Mouse (Mus musculus) forebrain, embryonic 11.5 days (tissue): ENCODE data around the gene Tnnc1. TPM values are rescaled to one million over a fixed set of nuclear protein-coding genes. Genes with fewer than 3 reads are reported as not detected.

Experiments used
- ATAC-seq: fragments of 200-750 bp; cut with Nextera tagmentation; replicated peaks from 2 replicates; pipeline ENCODE4 v1.8.0; 2017; ENCODE audit warnings: moderate TSS enrichment; ENCODE audit not compliant: low FRiP score
- DNase-seq: peaks from one replicate; pipeline ENCODE4 v3.0.0-alpha.2; 2017; ENCODE audit warnings: low spot score
- H3K27ac ChIP-seq: fragments of 300-500 bp; sonication (generic); 2 replicates; pipeline ENCODE4 v1.5.1; 2014; ENCODE audit warnings: low read depth, low read length
- H3K27me3 ChIP-seq: fragments of 300-500 bp; sonication (generic); 2 replicates; pipeline ENCODE4 v1.6.1; 2014; ENCODE audit warnings: mild to moderate bottlenecking, low read length, mixed read lengths; ENCODE audit not compliant: control insufficient read depth, insufficient read depth
- H3K36me3 ChIP-seq: fragments of 300-500 bp; sonication (generic); 2 replicates; pipeline ENCODE4 v1.6.1; 2014; ENCODE audit warnings: mild to moderate bottlenecking, low read length, moderate library complexity, mixed read lengths; ENCODE audit not compliant: control insufficient read depth, insufficient read depth
- H3K4me1 ChIP-seq: fragments of 300-500 bp; sonication (generic); replicated peaks from 2 replicates; pipeline ENCODE4 v1.6.1; 2014; ENCODE audit warnings: low read length, mixed read lengths; ENCODE audit not compliant: control insufficient read depth, insufficient read depth
- H3K4me2 ChIP-seq: fragments of 300-500 bp; sonication (generic); 2 replicates; pipeline ENCODE4 v1.6.1; 2014; ENCODE audit warnings: low read depth, mild to moderate bottlenecking, low read length, moderate library complexity, mixed read lengths; ENCODE audit not compliant: severe bottlenecking
- H3K4me3 ChIP-seq: fragments of 300-500 bp; sonication (generic); 2 replicates; pipeline ENCODE4 v1.5.1; 2014; ENCODE audit warnings: low read depth, low read length
- H3K9ac ChIP-seq: fragments of 300-500 bp; sonication (generic); 2 replicates; pipeline ENCODE4 v1.6.1; 2014; ENCODE audit warnings: low read length
- H3K9me3 ChIP-seq: fragments of 300-500 bp; sonication (generic); 2 replicates; pipeline ENCODE4 v1.6.1; 2016; ENCODE audit warnings: low read length, mixed read lengths; ENCODE audit not compliant: control insufficient read depth
- WGBS: fragments of 180-500 bp; shearing (Covaris S2); extraction: QIAGEN DNeasy Blood & Tissue Kit; methylation state at CpG from one replicate; pipeline ENCODE4 v1.1.7; 2014; 5-methylcytosine and 5-hydroxymethylcytosine counted together
- polyA plus RNA-seq: library from polyadenylated mRNA; unstranded; fragments of >200 nt; fragmentation: Nextera tagmentation; extraction: Ambion mirVana; gene quantifications from 2 replicates; pipeline ENCODE4 v1.2.1, GENCODE M21; 2014

Tnnc1 gene
- polyA plus RNA-seq, 1 experiment from 2014 or later, result 0.59 TPM

- WGBS, result 78% methylated on average over 3 of the region's 3 CpGs
- H3K4me1 ChIP-seq, result 0 out of 2 replicates have a peak, but pooled peaks cover 2% of the 10 kb centered on the region
- H3K4me2 ChIP-seq, result no peak overlapping the region
- no peak for DNase-seq
- no peaks in the 10 kb centered on the region for H3K9me3 ChIP-seq
- no peak overlapping the region for H3K9ac ChIP-seq
- H3K27ac ChIP-seq, result no peak overlapping the region
- H3K27me3 ChIP-seq, result no peaks in the 10 kb centered on the region
- no peaks in the 10 kb centered on the region for H3K36me3 ChIP-seq
- ATAC-seq, result no peak
- H3K4me3 ChIP-seq, result no peak overlapping the region
These were observed 4.4 kb downstream of the Tnnc1 start for GRCm38 (mm10) chr14:31212499-31212898.

DNA sequence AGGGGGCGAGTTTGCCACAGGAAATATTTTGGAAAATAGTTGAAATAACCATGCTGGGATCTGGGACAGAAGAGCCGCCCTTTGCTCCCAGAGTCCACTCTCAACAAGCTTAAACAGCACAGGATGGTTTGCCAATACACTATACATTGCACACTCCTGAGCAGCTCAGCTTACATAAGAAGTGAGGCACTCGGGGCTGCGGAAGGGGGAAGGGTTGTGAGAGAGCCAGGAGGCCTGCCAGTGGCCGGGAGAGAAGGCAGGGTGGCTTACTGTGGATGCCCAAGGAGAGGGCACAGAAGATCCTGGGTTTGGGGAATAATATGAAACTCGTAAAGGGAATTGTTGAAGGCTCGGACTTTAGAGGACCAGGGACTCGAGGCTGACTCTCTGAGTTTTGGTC is 5.8 kb downstream of the Tnnc1 start:
- Histone ChIP-seq H3K36me3 (no peaks in the 10 kb centered on the region), H3K27ac (no peak overlapping the region), H3K27me3 (no peaks in the 10 kb centered on the region), H3K9me3 (no peaks in the 10 kb centered on the region), H3K4me2 (no peak overlapping the region), H3K9ac (no peak overlapping the region), H3K4me3 (no peak overlapping the region), H3K4me1 (0 out of 2 replicates have a peak, but pooled peaks cover 2% of the 10 kb centered on the region)
- ATAC-seq (no peak), DNase-seq (no peak)
- 71% methylated on average over 8 of the region's 8 CpGs for WGBS

DNA sequence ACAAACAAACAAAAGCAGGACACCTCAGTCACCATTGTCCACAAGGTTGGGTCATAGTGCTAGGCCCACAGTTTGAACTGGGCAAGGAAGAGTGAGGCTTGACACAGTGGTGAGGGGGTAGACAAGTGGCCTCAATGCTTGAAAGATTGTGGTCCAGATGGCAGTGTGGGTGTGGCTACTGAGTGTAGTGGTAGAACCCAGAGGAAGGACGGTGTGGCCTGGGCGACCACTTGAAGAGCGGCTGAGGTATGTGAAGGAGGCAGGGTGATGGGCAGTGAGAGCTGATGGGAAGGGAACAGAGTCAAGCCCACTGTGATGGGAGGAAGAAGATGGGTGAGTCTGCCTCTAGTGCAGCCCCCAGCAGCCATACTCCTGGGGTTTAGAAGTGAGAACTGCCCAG is 6.6 kb downstream of the Tnnc1 start:
- WGBS, result 80% methylated on average over 3 of the region's 3 CpGs
- Histone ChIP-seq H3K4me1 (0 out of 2 replicates have a peak, but pooled peaks cover 2% of the 10 kb centered on the region), H3K4me2 (no peak overlapping the region), H3K27ac (no peak overlapping the region), H3K9ac (no peak overlapping the region), H3K36me3 (no peaks in the 10 kb centered on the region), H3K27me3 (no peaks in the 10 kb centered on the region), H3K9me3 (no peaks in the 10 kb centered on the region), H3K4me3 (no peak overlapping the region)
- ATAC-seq, result no peak
- DNase-seq, result no peak

DNA sequence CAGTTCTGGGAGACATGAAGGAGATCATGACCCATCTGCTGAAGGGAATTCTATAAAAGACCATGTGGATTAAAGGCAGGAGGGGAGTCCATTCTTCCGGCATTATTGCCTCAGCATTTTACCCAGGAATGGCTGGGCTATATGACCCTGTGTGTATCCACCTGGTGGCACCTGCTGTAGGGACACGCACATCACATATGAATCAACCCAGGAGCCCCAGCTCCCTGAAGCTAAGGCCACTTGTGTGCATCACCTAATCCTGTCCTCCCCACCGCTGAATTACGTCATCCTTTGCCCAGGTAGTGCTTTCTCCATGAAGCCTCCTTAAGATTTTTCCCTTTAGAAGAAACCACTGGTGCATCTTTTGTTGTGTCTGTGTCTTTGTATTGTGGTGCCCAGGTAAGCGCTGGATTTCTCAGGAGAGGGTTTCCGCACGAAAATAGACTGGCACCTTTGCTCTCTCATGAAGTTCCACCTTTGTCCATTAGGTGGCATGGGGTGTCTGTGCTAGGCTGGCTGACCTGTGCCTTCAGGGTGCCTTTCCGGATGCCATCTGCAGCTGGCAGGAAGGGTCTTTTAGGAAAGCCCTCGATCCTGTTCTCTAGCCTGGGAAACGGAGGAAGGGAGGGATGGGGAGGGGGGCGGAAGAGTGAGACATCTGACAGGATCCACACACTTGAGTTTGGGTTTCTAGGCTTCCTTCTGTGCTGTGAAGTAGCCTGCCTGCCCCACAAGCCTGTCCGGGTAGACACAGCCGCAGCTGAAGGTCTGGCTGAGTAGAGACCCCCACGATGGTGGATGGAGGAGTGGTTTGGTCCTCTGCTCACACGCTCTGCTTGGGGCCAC is 7.3 kb downstream of the Tnnc1 start:
- no peaks in the 10 kb centered on the region for H3K36me3 ChIP-seq
- H3K9me3 ChIP-seq, result no peaks in the 10 kb centered on the region
- 34% methylated on average over 15 of the region's 15 CpGs for WGBS
- DNase-seq (peak; percentile 78), ATAC-seq (peak; percentile 61)
- H3K27me3 ChIP-seq, result no peaks in the 10 kb centered on the region
- H3K4me1 ChIP-seq, result 0 out of 2 replicates have a peak, but pooled peaks cover 2% of the 10 kb centered on the region
- no peak overlapping the region for H3K4me3 ChIP-seq
- H3K4me2 ChIP-seq, result no peak overlapping the region
- H3K27ac ChIP-seq, result no peak overlapping the region
- peak overlapping the region; percentile 8; the same call in 1 of the 2 replicates for H3K9ac ChIP-seq

DNA sequence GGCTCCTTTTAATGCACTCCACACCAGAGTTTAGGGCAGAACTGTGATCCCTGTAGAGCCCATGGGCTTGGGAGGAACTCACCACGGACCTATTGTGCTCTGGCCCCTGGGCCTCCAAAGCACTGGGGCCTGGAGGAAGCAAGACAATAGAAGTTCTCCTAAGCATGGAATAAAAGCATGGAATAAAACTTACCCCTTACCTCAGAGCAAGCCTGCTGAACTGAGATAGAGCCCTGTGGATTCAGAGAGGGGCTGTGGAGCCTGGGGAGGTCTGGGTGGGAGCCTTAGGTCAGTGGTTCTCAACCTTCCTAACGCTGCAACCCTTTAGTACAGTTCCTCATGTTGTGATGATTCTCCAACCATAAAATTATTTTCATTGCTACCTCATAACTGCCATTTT is 8.7 kb downstream of the Tnnc1 start, which contains the start of gene Nisch:
Gene Nisch (minus strand): TSS at position 101 of the 400 bp plus-strand sequence.
- peak within 1 kb of the TSS; percentile 27 for H3K9ac ChIP-seq
- no peak within 1 kb of the TSS; the same call in 1 of the 2 replicates for H3K4me2 ChIP-seq
- no peaks in the 10 kb centered on the region for H3K9me3 ChIP-seq
- H3K27me3 ChIP-seq, result no peaks in the 10 kb centered on the region
- DNase-seq, result no peak
- ATAC-seq, result no peak
- H3K27ac ChIP-seq, result no peak within 1 kb of the TSS
- H3K4me1 ChIP-seq, result 0 out of 2 replicates have a peak, but pooled peaks cover 2% of the 10 kb centered on the region
- H3K4me3 ChIP-seq, result no peak within 1 kb of the TSS
- no peaks in the 10 kb centered on the region for H3K36me3 ChIP-seq
- 55% methylated on average over 2 of the region's 2 CpGs for WGBS

DNA sequence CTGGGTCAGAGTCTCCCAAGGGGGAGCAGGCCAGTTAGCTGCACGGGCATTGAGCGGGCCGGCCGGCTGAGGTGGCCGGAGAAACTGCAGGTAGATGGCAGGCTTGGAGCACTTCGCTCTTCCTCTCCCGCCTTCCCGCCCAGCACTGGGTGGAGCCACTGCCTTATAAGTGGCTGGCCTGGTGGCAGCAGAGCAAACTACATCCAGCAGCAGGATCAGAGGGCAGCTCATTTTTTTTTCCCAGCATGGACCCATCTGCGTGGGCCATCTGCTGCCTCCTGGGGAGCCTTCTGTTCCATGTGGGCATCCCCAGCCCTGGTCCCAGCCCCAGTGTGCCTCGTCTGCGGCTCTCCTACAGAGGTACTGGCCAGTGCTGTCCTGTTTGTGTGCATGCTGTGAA is 9.6 kb downstream of the Tnnc1 start, which contains the start of gene Sema3g:
Gene Sema3g (plus strand): TSS at position 195 of the 400 bp plus-strand sequence.
- Histone ChIP-seq H3K9ac (peak within 1 kb of the TSS; percentile 27; the same call in 1 of the 2 replicates), H3K4me3 (no peak within 1 kb of the TSS)

GRCm38 (mm10) chr14:31226978-31227377 is 18.9 kb downstream of the Tnnc1 start:
- no peak for DNase-seq
- no peaks in the 10 kb centered on the region for H3K27me3 ChIP-seq
- no peak overlapping the region for H3K4me2 ChIP-seq
- H3K4me1 ChIP-seq, result no peaks in the 10 kb centered on the region
- 66% methylated on average over 4 of the region's 4 CpGs for WGBS
- no peak for ATAC-seq
- H3K9ac ChIP-seq, result no peak overlapping the region
- H3K36me3 ChIP-seq, result no peaks in the 10 kb centered on the region
- no peak overlapping the region for H3K4me3 ChIP-seq
- no peaks in the 10 kb centered on the region for H3K9me3 ChIP-seq
- no peak overlapping the region for H3K27ac ChIP-seq

More for the DNA sequence above, 9.6 kb downstream of the Tnnc1 start, which contains the start of gene Sema3g:
- ATAC-seq (peak; percentile 63), DNase-seq (peak; percentile 68)
- Histone ChIP-seq H3K4me1 (0 out of 2 replicates have a peak, but pooled peaks cover 2% of the 10 kb centered on the region), H3K27ac (no peak within 1 kb of the TSS), H3K27me3 (no peaks in the 10 kb centered on the region), H3K9me3 (no peaks in the 10 kb centered on the region), H3K36me3 (no peaks in the 10 kb centered on the region), H3K4me2 (no peak within 1 kb of the TSS; the same call in 1 of the 2 replicates)
- WGBS, result 10% methylated on average over 11 of the region's 11 CpGs

DNA sequence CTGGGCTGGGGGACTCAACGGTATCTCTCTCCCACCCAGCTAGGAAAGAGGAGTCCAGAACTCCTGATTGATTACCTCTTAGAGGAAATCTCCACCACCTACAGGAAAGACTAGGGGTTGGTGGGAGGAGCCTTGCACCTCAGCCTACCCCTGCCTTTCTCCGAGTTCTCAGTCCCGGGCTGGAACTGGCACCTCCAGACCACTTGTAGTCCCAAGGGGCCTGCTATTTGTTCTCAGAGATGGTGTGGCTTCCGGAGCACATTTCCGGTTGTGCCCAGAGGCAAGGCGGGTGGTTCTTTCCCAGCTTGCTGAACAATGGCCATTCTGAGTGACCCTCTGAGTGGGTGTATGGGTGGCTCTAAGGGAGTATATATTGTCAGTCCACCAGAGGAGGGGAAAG is 20.1 kb downstream of the Tnnc1 start:
- ATAC-seq (no peak), DNase-seq (no peak)
- no peak overlapping the region for H3K27ac ChIP-seq
- H3K27me3 ChIP-seq, result no peaks in the 10 kb centered on the region
- H3K4me3 ChIP-seq, result no peak overlapping the region
- H3K4me2 ChIP-seq, result no peak overlapping the region
- H3K36me3 ChIP-seq, result no peaks in the 10 kb centered on the region
- no peak overlapping the region for H3K9ac ChIP-seq
- H3K9me3 ChIP-seq, result no peaks in the 10 kb centered on the region
- H3K4me1 ChIP-seq, result no peaks in the 10 kb centered on the region
- WGBS, result 82% methylated on average over 6 of the region's 6 CpGs
